Mouse (Mus musculus): ENCODE data around the gene Kctd17. TPM values are rescaled to one million over a fixed set of nuclear protein-coding genes. Genes with fewer than 3 reads are reported as not detected.

Kctd17 gene
- polyA plus RNA-seq, 1 experiment from 2014 or later: 4.9 TPM

GRCm38 (mm10) chr15:78395478-78395962 is 32.8 kb upstream of the Kctd17 start, which contains the start of gene Tex33:
TSS of gene Tex33 (minus strand) at chr15:78395912.
- Histone ChIP-seq H3K27me3 (ENCODE audit: control insufficient read depth, insufficient read depth, low read depth, low read length) (no peaks in the 10 kb centered on the region), H3K9me3 (replicated peaks; ENCODE audit: control insufficient read depth, low read length) (no peaks in the 10 kb centered on the region), H3K4me3 (ENCODE audit: low read depth, low read length) (no peak within 1 kb of the TSS), H3K4me1 (ENCODE audit: control insufficient read depth, low read depth, low read length) (no peaks in the 10 kb centered on the region), H3K9ac (ENCODE audit: low read depth, low read length) (no peak within 1 kb of the TSS), H3K4me2 (ENCODE audit: low read depth, low read length) (no peak within 1 kb of the TSS), H3K36me3 (ENCODE audit: control insufficient read depth, insufficient read depth) (no peaks in the 10 kb centered on the region), H3K27ac (ENCODE audit: low read length) (no peak within 1 kb of the TSS)
- no peak for ATAC-seq (ENCODE audit: low read depth)
- 67% methylated on average over 8 of the region's 8 CpGs for WGBS (ENCODE audit: insufficient replicate concordance)

DNA sequence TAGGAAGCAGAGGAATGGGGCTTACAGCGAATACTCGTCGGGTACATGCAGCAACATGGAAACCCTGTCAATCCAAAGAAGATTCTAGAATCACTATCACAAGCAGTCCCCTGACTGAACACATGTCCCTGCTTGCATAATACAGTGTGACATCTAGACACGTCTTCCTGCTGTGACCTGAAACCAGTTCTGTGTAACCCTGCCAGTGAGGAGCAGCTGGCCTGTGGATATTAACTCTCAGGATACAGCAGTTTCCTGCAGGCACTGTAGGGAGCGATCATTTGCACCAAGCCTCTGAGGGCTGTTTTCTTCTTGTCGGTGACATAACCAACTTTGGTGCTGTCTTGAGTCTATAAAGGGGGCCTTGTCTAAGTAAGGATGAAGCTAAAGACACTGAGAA is 27.0 kb upstream of the Kctd17 start:
- Histone ChIP-seq H3K27me3 (ENCODE audit: control insufficient read depth, insufficient read depth, low read depth, low read length) (no peaks in the 10 kb centered on the region), H3K36me3 (ENCODE audit: control insufficient read depth, insufficient read depth) (no peaks in the 10 kb centered on the region), H3K9me3 (replicated peaks; ENCODE audit: control insufficient read depth, low read length) (no peaks in the 10 kb centered on the region), H3K4me2 (ENCODE audit: low read depth, low read length) (no peak overlapping the region), H3K27ac (ENCODE audit: low read length) (peak overlapping the region; percentile 58), H3K9ac (ENCODE audit: low read depth, low read length) (no peak overlapping the region), H3K4me1 (ENCODE audit: control insufficient read depth, low read depth, low read length) (peaks cover 42% of the 10 kb centered on the region), H3K4me3 (ENCODE audit: low read depth, low read length) (no peak overlapping the region)
- ATAC-seq (ENCODE audit: low read depth): no peak
- 49% methylated on average over 6 of the region's 6 CpGs for WGBS (ENCODE audit: insufficient replicate concordance)

DNA sequence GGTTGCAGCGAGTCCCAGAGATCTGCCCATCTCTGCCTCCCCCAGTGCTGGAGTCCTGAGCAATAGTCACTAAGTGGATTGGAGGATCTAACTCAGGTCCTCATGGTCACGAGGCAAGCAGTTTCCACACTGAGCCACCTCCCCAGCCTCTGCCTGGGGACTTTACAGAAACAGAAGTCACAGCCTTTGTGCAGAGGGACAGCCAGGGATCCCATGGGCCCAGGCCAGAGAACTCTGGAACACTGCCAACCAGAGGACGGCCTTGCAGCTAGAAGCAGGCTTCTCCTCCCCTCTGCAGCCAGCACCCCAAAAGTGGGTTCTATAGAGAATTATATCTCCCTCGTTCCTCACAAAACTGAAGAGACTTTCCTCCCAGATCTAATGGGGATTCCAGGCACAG is 26.4 kb upstream of the Kctd17 start:
- 49% methylated on average over 4 of the region's 4 CpGs for WGBS (ENCODE audit: insufficient replicate concordance)
- H3K9ac ChIP-seq (ENCODE audit: low read depth, low read length): no peak overlapping the region; the same call in 1 of the 2 replicates

DNA sequence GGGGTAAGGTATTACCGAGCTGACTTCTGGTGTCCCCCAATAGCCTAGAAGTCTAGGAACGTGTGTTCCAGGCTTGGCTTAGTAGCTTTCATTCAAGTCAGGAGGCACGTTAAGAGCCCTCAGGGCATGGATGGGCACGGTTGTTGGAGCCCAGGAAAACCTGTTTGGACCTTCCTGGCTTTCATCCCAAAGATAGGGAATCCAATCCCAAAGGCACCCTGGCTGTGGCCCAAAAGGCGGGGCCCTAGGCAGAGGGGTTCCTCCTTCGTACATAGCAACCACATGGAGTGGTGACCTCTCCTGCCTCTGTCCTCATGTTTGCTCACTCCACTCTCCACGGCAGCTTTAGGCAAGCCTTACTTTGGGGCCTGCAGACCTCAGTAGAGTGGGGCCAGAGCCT is 25.9 kb upstream of the Kctd17 start:
- Histone ChIP-seq H3K27ac (ENCODE audit: low read length) (peak overlapping the region; percentile 96), H3K4me2 (ENCODE audit: low read depth, low read length) (peak overlapping the region; percentile 77), H3K9me3 (replicated peaks; ENCODE audit: control insufficient read depth, low read length) (no peaks in the 10 kb centered on the region), H3K4me3 (ENCODE audit: low read depth, low read length) (0 out of 2 replicates have a peak overlapping the region, but pooled peaks have one; percentile 69), H3K9ac (ENCODE audit: low read depth, low read length) (no peak overlapping the region; the same call in 1 of the 2 replicates), H3K27me3 (ENCODE audit: control insufficient read depth, insufficient read depth, low read depth, low read length) (no peaks in the 10 kb centered on the region), H3K36me3 (ENCODE audit: control insufficient read depth, insufficient read depth) (no peaks in the 10 kb centered on the region), H3K4me1 (ENCODE audit: control insufficient read depth, low read depth, low read length) (peaks cover 45% of the 10 kb centered on the region)
- peak; percentile 13; the same call in 1 of the 2 replicates for ATAC-seq (ENCODE audit: low read depth)
- WGBS (ENCODE audit: insufficient replicate concordance): 65% methylated on average over 7 of the region's 7 CpGs

More for the DNA sequence above, 26.4 kb upstream of the Kctd17 start:
- Histone ChIP-seq H3K4me2 (ENCODE audit: low read depth, low read length) (peak overlapping the region; percentile 21; the same call in 1 of the 2 replicates), H3K36me3 (ENCODE audit: control insufficient read depth, insufficient read depth) (no peaks in the 10 kb centered on the region), H3K27me3 (ENCODE audit: control insufficient read depth, insufficient read depth, low read depth, low read length) (no peaks in the 10 kb centered on the region), H3K4me1 (ENCODE audit: control insufficient read depth, low read depth, low read length) (peaks cover 42% of the 10 kb centered on the region), H3K9me3 (replicated peaks; ENCODE audit: control insufficient read depth, low read length) (no peaks in the 10 kb centered on the region), H3K27ac (ENCODE audit: low read length) (peak overlapping the region; percentile 58), H3K4me3 (ENCODE audit: low read depth, low read length) (no peak overlapping the region)
- ATAC-seq (ENCODE audit: low read depth): no peak

DNA sequence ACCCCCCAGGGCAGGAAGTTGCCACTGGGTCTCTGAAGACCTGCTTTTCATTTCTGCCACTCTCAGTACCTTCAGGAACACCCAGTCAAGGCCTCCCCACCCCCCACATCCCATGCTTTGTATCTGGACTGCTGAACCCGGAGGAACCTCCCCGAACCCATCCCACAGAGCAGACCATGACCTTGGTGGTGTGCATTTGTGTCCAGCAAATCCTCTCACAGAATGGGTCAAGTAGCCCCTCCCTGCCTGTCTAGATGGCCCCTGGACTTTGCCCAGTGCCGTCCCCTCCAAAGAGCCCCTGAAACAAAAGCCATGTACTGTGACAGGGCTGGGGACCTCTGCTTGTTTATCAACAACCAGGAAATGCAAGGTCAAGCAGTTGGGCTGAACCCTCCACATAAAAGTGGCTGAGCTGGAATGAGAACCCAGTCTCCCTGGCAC is 25.0 kb upstream of the Kctd17 start:
- 71% methylated on average over 3 of the region's 3 CpGs for WGBS (ENCODE audit: insufficient replicate concordance)
- H3K27ac ChIP-seq (ENCODE audit: low read length): peak overlapping the region; percentile 96
- peaks cover 54% of the 10 kb centered on the region for H3K4me1 ChIP-seq (ENCODE audit: control insufficient read depth, low read depth, low read length)
- H3K36me3 ChIP-seq (ENCODE audit: control insufficient read depth, insufficient read depth): no peaks in the 10 kb centered on the region
- peak; percentile 31 for ATAC-seq (ENCODE audit: low read depth)
- peak overlapping the region; percentile 88 for H3K9ac ChIP-seq (ENCODE audit: low read depth, low read length)
- H3K27me3 ChIP-seq (ENCODE audit: control insufficient read depth, insufficient read depth, low read depth, low read length): no peaks in the 10 kb centered on the region
- H3K9me3 ChIP-seq (replicated peaks; ENCODE audit: control insufficient read depth, low read length): no peaks in the 10 kb centered on the region
- H3K4me3 ChIP-seq (ENCODE audit: low read depth, low read length): peak overlapping the region; percentile 69
- H3K4me2 ChIP-seq (ENCODE audit: low read depth, low read length): peak overlapping the region; percentile 77

DNA sequence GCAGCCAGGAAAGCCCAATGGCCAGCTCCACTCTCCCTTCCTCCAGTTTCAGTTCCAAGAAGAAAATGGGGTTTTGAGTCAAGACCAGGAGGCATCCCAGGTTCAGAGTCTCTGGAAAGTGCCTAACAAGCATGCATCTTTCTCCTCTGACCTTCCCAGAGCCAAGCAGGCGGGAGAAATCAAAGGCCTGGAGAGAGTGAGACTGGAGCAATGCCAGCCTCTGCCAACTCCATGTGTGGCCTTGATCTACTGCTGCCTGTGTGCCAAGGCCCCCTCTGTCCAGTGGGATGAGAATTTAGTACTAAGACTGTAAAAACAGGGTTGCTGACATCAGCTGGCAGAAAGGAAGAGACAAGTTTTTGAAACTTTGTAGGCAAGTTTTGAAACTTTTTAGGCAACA is 24.5 kb upstream of the Kctd17 start:
- peak overlapping the region; percentile 69 for H3K4me3 ChIP-seq (ENCODE audit: low read depth, low read length)
- no peaks in the 10 kb centered on the region for H3K27me3 ChIP-seq (ENCODE audit: control insufficient read depth, insufficient read depth, low read depth, low read length)
- H3K27ac ChIP-seq (ENCODE audit: low read length): peak overlapping the region; percentile 96
- no peak for ATAC-seq (ENCODE audit: low read depth)
- no peaks in the 10 kb centered on the region for H3K9me3 ChIP-seq (replicated peaks; ENCODE audit: control insufficient read depth, low read length)
- H3K4me2 ChIP-seq (ENCODE audit: low read depth, low read length): peak overlapping the region; percentile 77
- H3K36me3 ChIP-seq (ENCODE audit: control insufficient read depth, insufficient read depth): no peaks in the 10 kb centered on the region
- peak overlapping the region; percentile 88 for H3K9ac ChIP-seq (ENCODE audit: low read depth, low read length)
- WGBS (ENCODE audit: insufficient replicate concordance): 38% methylated on average over 1 of the region's 1 CpGs
- peaks cover 60% of the 10 kb centered on the region for H3K4me1 ChIP-seq (ENCODE audit: control insufficient read depth, low read depth, low read length)

DNA sequence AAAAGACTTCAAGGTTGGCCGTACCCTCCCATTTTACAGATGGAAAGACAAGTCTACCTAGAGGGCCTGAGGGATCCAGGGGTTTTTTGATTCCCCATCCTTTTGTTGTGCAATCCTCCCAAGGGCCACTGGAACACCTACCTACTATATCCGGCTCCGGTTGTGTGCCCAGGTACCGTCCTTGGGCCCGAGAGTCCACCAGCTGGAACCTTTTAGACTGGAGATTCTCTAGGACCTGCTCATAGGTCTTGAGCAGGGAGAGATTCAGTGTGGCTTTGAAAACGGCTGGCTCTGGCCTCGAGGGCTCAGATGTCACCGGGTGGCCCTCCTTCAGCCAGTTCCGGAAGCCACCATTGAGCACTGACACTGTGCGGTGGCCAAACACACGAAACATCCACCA is 23.3 kb upstream of the Kctd17 start:
- Histone ChIP-seq H3K4me1 (ENCODE audit: control insufficient read depth, low read depth, low read length) (peaks cover 72% of the 10 kb centered on the region), H3K27me3 (ENCODE audit: control insufficient read depth, insufficient read depth, low read depth, low read length) (no peaks in the 10 kb centered on the region), H3K36me3 (ENCODE audit: control insufficient read depth, insufficient read depth) (no peaks in the 10 kb centered on the region), H3K4me3 (ENCODE audit: low read depth, low read length) (peak overlapping the region; percentile 69), H3K27ac (ENCODE audit: low read length) (peak overlapping the region; percentile 96), H3K4me2 (ENCODE audit: low read depth, low read length) (peak overlapping the region; percentile 77), H3K9me3 (replicated peaks; ENCODE audit: control insufficient read depth, low read length) (no peaks in the 10 kb centered on the region), H3K9ac (ENCODE audit: low read depth, low read length) (peak overlapping the region; percentile 88)
- WGBS (ENCODE audit: insufficient replicate concordance): 50% methylated on average over 11 of the region's 11 CpGs
- no peak for ATAC-seq (ENCODE audit: low read depth)

GRCm38 (mm10) chr15:78405517-78406211 is 22.7 kb upstream of the Kctd17 start, which contains the start of gene Tst:
TSS of gene Tst (minus strand) at chr15:78405907.
- WGBS (ENCODE audit: insufficient replicate concordance): 2% methylated on average over 34 of the region's 34 CpGs
- peak; percentile 67 for ATAC-seq (ENCODE audit: low read depth)
- Histone ChIP-seq H3K4me2 (ENCODE audit: low read depth, low read length) (peak within 1 kb of the TSS; percentile 77), H3K27me3 (ENCODE audit: control insufficient read depth, insufficient read depth, low read depth, low read length) (no peaks in the 10 kb centered on the region), H3K36me3 (ENCODE audit: control insufficient read depth, insufficient read depth) (no peaks in the 10 kb centered on the region), H3K4me3 (ENCODE audit: low read depth, low read length) (peak within 1 kb of the TSS; percentile 69), H3K9me3 (replicated peaks; ENCODE audit: control insufficient read depth, low read length) (no peaks in the 10 kb centered on the region), H3K4me1 (ENCODE audit: control insufficient read depth, low read depth, low read length) (peaks cover 78% of the 10 kb centered on the region), H3K27ac (ENCODE audit: low read length) (peak within 1 kb of the TSS; percentile 96), H3K9ac (ENCODE audit: low read depth, low read length) (peak within 1 kb of the TSS; percentile 88)

GRCm38 (mm10) chr15:78406293-78406934 is 21.9 kb upstream of the Kctd17 start, which contains the start of gene Mpst:
TSS of gene Mpst (plus strand) at chr15:78406416.
- Histone ChIP-seq H3K27ac (ENCODE audit: low read length) (peak within 1 kb of the TSS; percentile 96), H3K9ac (ENCODE audit: low read depth, low read length) (peak within 1 kb of the TSS; percentile 88), H3K4me1 (ENCODE audit: control insufficient read depth, low read depth, low read length) (peaks cover 79% of the 10 kb centered on the region), H3K4me2 (ENCODE audit: low read depth, low read length) (peak within 1 kb of the TSS; percentile 77), H3K4me3 (ENCODE audit: low read depth, low read length) (peak within 1 kb of the TSS; percentile 69), H3K36me3 (ENCODE audit: control insufficient read depth, insufficient read depth) (no peaks in the 10 kb centered on the region), H3K27me3 (ENCODE audit: control insufficient read depth, insufficient read depth, low read depth, low read length) (no peaks in the 10 kb centered on the region), H3K9me3 (replicated peaks; ENCODE audit: control insufficient read depth, low read length) (no peaks in the 10 kb centered on the region)
- under 1% methylated on average over 40 of the region's 40 CpGs for WGBS (ENCODE audit: insufficient replicate concordance)
- peak; percentile 82 for ATAC-seq (ENCODE audit: low read depth)
